Mouse (Mus musculus) liver, postnatal 0 days (tissue): ENCODE results near the gene Epha10. TPM values are rescaled to one million over a fixed set of nuclear protein-coding genes. Genes with fewer than 3 reads are reported as not detected.

Source experiments
- ATAC-seq: fragments of 200-750 bp; cut with Nextera tagmentation; 2 replicates; pipeline ENCODE4 v1.8.0; 2017; ENCODE audit warnings: mild to moderate bottlenecking, moderate library complexity
- DNase-seq: peaks from one replicate; pipeline ENCODE4 v3.0.0-alpha.2; 2016
- H3K27ac ChIP-seq: fragments of 300-500 bp; sonication (generic); 2 replicates; pipeline ENCODE4 v1.5.1; 2014; ENCODE audit warnings: antibody characterized with exemption, moderate library complexity, mild to moderate bottlenecking, low read depth
- H3K27me3 ChIP-seq: fragments of 300-500 bp; sonication (generic); 2 replicates; pipeline ENCODE4 v1.6.1; 2014; ENCODE audit warnings: low read length, control low read depth, mixed read lengths; ENCODE audit not compliant: insufficient read depth
- H3K36me3 ChIP-seq: fragments of 300-500 bp; sonication (generic); replicated peaks from 2 replicates; pipeline ENCODE4 v1.6.1; 2014; ENCODE audit warnings: mild to moderate bottlenecking, control low read depth, low read length, moderate library complexity, mixed read lengths; ENCODE audit not compliant: insufficient read depth
- H3K4me1 ChIP-seq: fragments of 300-500 bp; sonication (generic); 2 replicates; pipeline ENCODE4 v1.6.1; 2014; ENCODE audit warnings: antibody characterized with exemption, mild to moderate bottlenecking, control low read depth; ENCODE audit not compliant: insufficient read depth
- H3K4me2 ChIP-seq: fragments of 300-500 bp; sonication (generic); 2 replicates; pipeline ENCODE4 v1.6.1; 2014; ENCODE audit warnings: low read depth, mild to moderate bottlenecking, low read length, moderate library complexity, mixed read lengths
- H3K4me3 ChIP-seq: fragments of 300-500 bp; sonication (generic); 2 replicates; pipeline ENCODE4 v1.5.1; 2014; ENCODE audit warnings: low read depth, low read length
- H3K9ac ChIP-seq: fragments of 300-500 bp; sonication (generic); replicated peaks from 2 replicates; pipeline ENCODE4 v1.6.1; 2014; ENCODE audit warnings: mild to moderate bottlenecking, moderate library complexity
- H3K9me3 ChIP-seq: fragments of 300-500 bp; sonication (generic); 2 replicates; pipeline ENCODE4 v1.6.1; 2016; ENCODE audit warnings: mild to moderate bottlenecking, control low read depth, low read length, mixed read lengths
- CTCF ChIP-seq: sonication (generic); IDR thresholded peaks from 2 replicates; pipeline ENCODE4 v1.5.1; 2016; ENCODE audit warnings: antibody characterized with exemption, low read depth
- EP300 ChIP-seq: IDR thresholded peaks from 2 replicates; pipeline ENCODE4 v1.6.1; 2016; ENCODE audit warnings: antibody characterized with exemption, low read depth, mild to moderate bottlenecking
- WGBS: fragments of 180-500 bp; shearing (Covaris S2); extraction: QIAGEN DNeasy Blood & Tissue Kit; methylation state at CpG from one replicate; pipeline ENCODE4 v1.1.7; 2014; ENCODE audit not compliant: insufficient replicate concordance; 5-methylcytosine and 5-hydroxymethylcytosine counted together
- polyA plus RNA-seq: library from polyadenylated mRNA; unstranded; fragments of >200 nt; fragmentation: Nextera tagmentation; extraction: Ambion mirVana; gene quantifications from 2 replicates; pipeline ENCODE4 v1.2.1, GENCODE M21; 2015

The Epha10 gene
- polyA plus RNA-seq, 1 experiment from 2014 or later, result not detected

- Histone ChIP-seq H3K4me3 (no peak overlapping the region), H3K27ac (no peak overlapping the region), H3K27me3 (peaks cover 40% of the 10 kb centered on the region), H3K9ac (no peak overlapping the region), H3K4me1 (no peaks in the 10 kb centered on the region), H3K4me2 (no peak overlapping the region), H3K36me3 (no peaks in the 10 kb centered on the region), H3K9me3 (no peaks in the 10 kb centered on the region)
- no peak for TF ChIP-seq CTCF
- no peak for TF ChIP-seq EP300
- DNase-seq (no peak), ATAC-seq (no peak)
- WGBS, result 73% methylated on average over 5 of the region's 5 CpGs
These were observed 10.1 kb downstream of the Epha10 start for GRCm38 (mm10) chr4:124890831-124891230.

GRCm38 (mm10) chr4:124893769-124894168 is 13.1 kb downstream of the Epha10 start:
- Histone ChIP-seq H3K27me3 (peaks cover 41% of the 10 kb centered on the region), H3K4me2 (no peak overlapping the region), H3K9ac (no peak overlapping the region), H3K4me3 (no peak overlapping the region), H3K9me3 (no peaks in the 10 kb centered on the region), H3K4me1 (no peaks in the 10 kb centered on the region), H3K36me3 (no peaks in the 10 kb centered on the region), H3K27ac (no peak overlapping the region)
- no peak for ATAC-seq
- 39% methylated on average over 6 of the region's 6 CpGs for WGBS
- no peak for TF ChIP-seq EP300
- no peak for TF ChIP-seq CTCF
- DNase-seq, result no peak

GRCm38 (mm10) chr4:124894508-124895428 is 14.1 kb downstream of the Epha10 start:
- Histone ChIP-seq H3K4me2 (peak overlapping the region; percentile 57), H3K4me1 (no peaks in the 10 kb centered on the region), H3K27ac (no peak overlapping the region), H3K9ac (no peak overlapping the region), H3K4me3 (peak overlapping the region; percentile 17; the same call in 1 of the 2 replicates), H3K9me3 (no peaks in the 10 kb centered on the region), H3K27me3 (peaks cover 38% of the 10 kb centered on the region), H3K36me3 (no peaks in the 10 kb centered on the region)
- TF ChIP-seq EP300 (no peak), CTCF (no peak)
- WGBS, result 3% methylated on average over 82 of the region's 83 CpGs
- no peak for DNase-seq
- no peak for ATAC-seq

- H3K4me1 ChIP-seq, result no peaks in the 10 kb centered on the region
- no peak overlapping the region for H3K4me2 ChIP-seq
- WGBS, result 66% methylated on average over 10 of the region's 10 CpGs
- no peaks in the 10 kb centered on the region for H3K9me3 ChIP-seq
- no peak for DNase-seq
- H3K9ac ChIP-seq, result no peak overlapping the region
- no peak for ATAC-seq
- H3K36me3 ChIP-seq, result no peaks in the 10 kb centered on the region
- H3K27me3 ChIP-seq, result peaks cover 33% of the 10 kb centered on the region
- no peak for TF ChIP-seq EP300
- no peak for TF ChIP-seq CTCF
- H3K27ac ChIP-seq, result no peak overlapping the region
- no peak overlapping the region for H3K4me3 ChIP-seq
These were observed 17.7 kb downstream of the Epha10 start for GRCm38 (mm10) chr4:124898428-124898827.

GRCm38 (mm10) chr4:124899906-124900305 is 19.2 kb downstream of the Epha10 start:
- peaks cover 18% of the 10 kb centered on the region for H3K27me3 ChIP-seq
- H3K9me3 ChIP-seq, result no peaks in the 10 kb centered on the region
- no peak overlapping the region for H3K4me2 ChIP-seq
- no peak overlapping the region for H3K9ac ChIP-seq
- no peak for ATAC-seq
- no peaks in the 10 kb centered on the region for H3K36me3 ChIP-seq
- no peak overlapping the region for H3K27ac ChIP-seq
- TF ChIP-seq EP300 (no peak), CTCF (no peak)
- DNase-seq, result no peak
- no peaks in the 10 kb centered on the region for H3K4me1 ChIP-seq
- H3K4me3 ChIP-seq, result no peak overlapping the region
- 43% methylated on average over 5 of the region's 5 CpGs for WGBS

- no peak for DNase-seq
- Histone ChIP-seq H3K4me3 (no peak overlapping the region), H3K36me3 (no peaks in the 10 kb centered on the region), H3K27ac (no peak overlapping the region), H3K9me3 (no peaks in the 10 kb centered on the region), H3K9ac (no peak overlapping the region), H3K4me2 (no peak overlapping the region), H3K27me3 (peaks cover 6% of the 10 kb centered on the region; the same call in 1 of the 2 replicates), H3K4me1 (no peaks in the 10 kb centered on the region; the same call in 1 of the 2 replicates)
- WGBS, result 64% methylated on average over 4 of the region's 4 CpGs
- no peak for TF ChIP-seq EP300
- peak; percentile 0; the same call in 1 of the 2 replicates for TF ChIP-seq CTCF
- ATAC-seq, result no peak
These were observed 24.7 kb downstream of the Epha10 start for GRCm38 (mm10) chr4:124905417-124905816.
